Mouse (Mus musculus): ENCODE measurements around the gene Stk10.

The Stk10 gene

GRCm38 (mm10) chr11:32527006-32527405, 6.1 kb upstream of the Stk10 start:
- DNase-seq: no peak

GRCm38 (mm10) chr11:32530151-32530550, 3.0 kb upstream of the Stk10 start:
- DNase-seq: no peak

- no peak for DNase-seq
These were observed 987 bp upstream of the Stk10 start, which contains the start of gene Efcab9 for GRCm38 (mm10) chr11:32531871-32532764. TSS of gene Efcab9 (minus strand) at chr11:32532081.

GRCm38 (mm10) chr11:32533482-32534261, 567 bp downstream of the Stk10 start:
- DNase-seq: peak; percentile 67 to 73

- DNase-seq: no peak
These were observed 1.5 kb downstream of the Stk10 start for GRCm38 (mm10) chr11:32534453-32535075.

GRCm38 (mm10) chr11:32535646-32536045, 2.5 kb downstream of the Stk10 start:
- DNase-seq: no peak

GRCm38 (mm10) chr11:32536954-32537353, 3.8 kb downstream of the Stk10 start:
- no peak for DNase-seq

- DNase-seq: no peak
These were observed 5.3 kb downstream of the Stk10 start for GRCm38 (mm10) chr11:32538435-32538834.

GRCm38 (mm10) chr11:32538846-32539245, 5.7 kb downstream of the Stk10 start:
- DNase-seq: no peak

- DNase-seq: no peak
These were observed 6.6 kb downstream of the Stk10 start for GRCm38 (mm10) chr11:32539717-32540116.

GRCm38 (mm10) chr11:32540463-32540862, 7.4 kb downstream of the Stk10 start:
- DNase-seq: no peak

- DNase-seq: no peak
These were observed 9.1 kb downstream of the Stk10 start for GRCm38 (mm10) chr11:32542181-32542580.

- peak in 1 of 2 experiments; percentile 75 for DNase-seq
These were observed 9.7 kb downstream of the Stk10 start for GRCm38 (mm10) chr11:32542687-32543411.

GRCm38 (mm10) chr11:32544041-32544440, 10.9 kb downstream of the Stk10 start:
- DNase-seq: no peak

- DNase-seq: no peak
These were observed 11.4 kb downstream of the Stk10 start for GRCm38 (mm10) chr11:32544497-32544896.

GRCm38 (mm10) chr11:32545605-32546004, 12.5 kb downstream of the Stk10 start:
- no peak for DNase-seq

- no peak for DNase-seq
These were observed 13.4 kb downstream of the Stk10 start for GRCm38 (mm10) chr11:32546483-32546882.

- DNase-seq: no peak
These were observed 14.4 kb downstream of the Stk10 start for GRCm38 (mm10) chr11:32547391-32547947.

- peak in 1 of 2 experiments; percentile 61 for DNase-seq
These were observed 15.1 kb downstream of the Stk10 start for GRCm38 (mm10) chr11:32548240-32548639.

GRCm38 (mm10) chr11:32549236-32549635, 16.1 kb downstream of the Stk10 start:
- DNase-seq: no peak

- DNase-seq: no peak
These were observed 17.0 kb downstream of the Stk10 start for GRCm38 (mm10) chr11:32550102-32550501.

GRCm38 (mm10) chr11:32551056-32551455, 18.0 kb downstream of the Stk10 start:
- no peak for DNase-seq
